Mouse (Mus musculus) embryonic facial prominence, embryonic 10.5 days (tissue): Measurements from ENCODE around the gene Sars2. TPM values are rescaled to one million over a fixed set of nuclear protein-coding genes. Genes with fewer than 3 reads are reported as not detected.
"Not testable (repeated sequence)": the region's sequence is repeated elsewhere in the genome, so short reads cannot be mapped to it uniquely, and the experiment has no call there.

Experiments used
- DNase-seq: peaks from one replicate; pipeline ENCODE4 v3.0.0-alpha.2; 2017; ENCODE audit warnings: low spot score
- H3K27ac ChIP-seq: fragments of 300-500 bp; sonication (generic); replicated peaks from 2 replicates; pipeline ENCODE4 v1.5.1; 2016; ENCODE audit warnings: mild to moderate bottlenecking
- H3K27me3 ChIP-seq: fragments of 300-500 bp; sonication (generic); replicated peaks from 2 replicates; pipeline ENCODE4 v1.6.1; 2016; ENCODE audit warnings: low read depth, mild to moderate bottlenecking; ENCODE audit not compliant: poor library complexity, severe bottlenecking
- H3K36me3 ChIP-seq: fragments of 300-500 bp; sonication (generic); replicated peaks from 2 replicates; pipeline ENCODE4 v1.6.1; 2016; ENCODE audit warnings: mild to moderate bottlenecking, moderate library complexity
- H3K4me1 ChIP-seq: fragments of 300-500 bp; sonication (generic); 2 replicates; pipeline ENCODE4 v1.6.1; 2016
- H3K4me3 ChIP-seq: fragments of 300-500 bp; sonication (generic); 2 replicates; pipeline ENCODE4 v1.5.1; 2016; ENCODE audit warnings: mild to moderate bottlenecking, moderate library complexity
- H3K9me3 ChIP-seq: fragments of 300-500 bp; sonication (generic); 2 replicates; pipeline ENCODE4 v1.6.1; 2016; ENCODE audit warnings: mild to moderate bottlenecking
- WGBS: fragments of 180-500 bp; shearing (Covaris S2); methylation state at CpG from one replicate; pipeline ENCODE4 v1.1.7; 2016; 5-methylcytosine and 5-hydroxymethylcytosine counted together
- polyA plus RNA-seq: library from polyadenylated mRNA; unstranded; fragments of >200 nt; fragmentation: Nextera tagmentation; extraction: Ambion mirVana; gene quantifications from 2 replicates; pipeline ENCODE4 v1.2.1, GENCODE M21; 2016

Sars2 gene
- 40.3 and 44.6 TPM in 2 replicates for polyA plus RNA-seq

DNA sequence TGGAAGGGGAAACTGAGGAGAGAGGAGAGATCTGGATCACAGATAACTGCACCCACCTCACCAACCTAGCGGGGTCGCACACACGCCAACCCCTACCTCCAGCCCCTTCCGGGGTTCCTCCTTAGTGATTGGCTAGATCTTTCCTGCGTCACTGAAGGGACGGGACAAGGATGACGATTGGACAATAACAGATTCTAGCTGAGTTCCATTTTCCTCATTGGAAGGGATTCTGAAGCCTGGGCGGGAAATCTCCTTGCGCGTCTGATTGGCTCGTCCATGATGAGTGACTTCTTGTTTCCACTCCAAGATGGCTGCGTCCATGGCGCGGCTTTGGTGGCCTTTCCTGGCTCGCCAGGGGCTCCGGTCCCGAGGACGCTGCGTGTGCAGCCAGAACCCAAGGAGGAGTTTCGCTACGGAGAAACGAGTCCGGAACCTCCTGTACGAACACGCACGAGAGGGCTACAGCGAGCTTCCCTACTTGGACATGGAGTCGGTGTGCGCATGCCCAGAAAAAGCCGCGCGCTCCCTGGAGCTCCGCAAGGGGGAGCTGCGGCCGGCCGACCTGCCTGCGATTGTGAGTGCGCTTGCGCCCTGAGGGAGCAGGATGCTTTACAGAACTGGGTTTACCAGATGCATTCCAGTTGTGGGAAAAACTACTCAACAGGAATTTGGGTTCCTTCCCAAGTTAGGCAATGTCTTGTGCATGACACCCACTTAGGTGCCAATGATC, at the start of gene Sars2, which contains the start of gene Mrps12:
Gene Sars2, plus strand, starts transcription at position 284 of the 730 bp plus-strand sequence.
Gene Mrps12, minus strand, starts transcription at position 112 of the 730 bp plus-strand sequence.
- Histone ChIP-seq H3K4me3 (peak within 1 kb of the TSS; percentile 74), H3K27me3 (no peaks in the 10 kb centered on the region), H3K9me3 (no peaks in the 10 kb centered on the region), H3K27ac (peak within 1 kb of the TSS; percentile 95), H3K36me3 (peaks cover 63% of the 10 kb centered on the region), H3K4me1 (peaks cover 23% of the 10 kb centered on the region)
- WGBS, result under 1% methylated on average over 39 of the region's 39 CpGs
- DNase-seq, result peak; percentile 94

DNA sequence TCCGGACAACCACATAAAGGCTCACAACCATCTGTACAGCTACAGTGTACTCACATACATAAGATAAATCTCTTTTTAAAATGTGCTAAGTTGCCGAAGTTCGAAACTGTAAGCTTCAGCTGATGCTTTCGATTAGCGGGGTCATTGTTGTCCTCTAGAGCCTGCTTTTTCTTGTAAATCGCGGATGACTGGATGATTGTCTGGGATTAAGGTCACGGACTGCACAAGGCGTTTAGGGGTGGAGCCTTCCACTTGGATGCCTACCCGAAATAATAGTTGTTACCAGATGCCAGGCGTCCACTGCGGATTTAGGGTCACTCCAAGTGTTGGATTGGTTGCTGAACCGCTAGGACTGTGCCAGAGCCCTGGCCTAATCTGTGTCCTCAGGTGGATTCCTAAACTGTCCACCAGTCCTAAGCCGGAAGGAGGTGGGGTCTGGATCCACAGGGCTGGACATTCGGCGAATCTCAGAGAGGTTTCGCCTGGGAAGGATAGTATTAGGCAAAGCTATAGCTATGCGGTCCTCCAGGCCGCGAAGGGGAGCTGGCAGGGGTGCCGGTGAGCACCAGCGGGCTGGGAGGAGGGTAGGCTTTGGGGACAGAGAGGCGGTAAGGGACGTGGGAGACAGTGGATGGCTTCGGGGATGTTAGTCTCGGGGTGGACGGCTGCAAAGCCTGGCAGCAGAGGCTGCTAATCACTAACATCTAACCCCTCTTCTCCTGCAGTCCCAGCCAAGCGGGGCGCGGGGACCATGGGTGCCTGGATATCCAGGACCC, 49.1 kb upstream of the Sars2 start, which contains the start of gene Fbxo27:
Gene Fbxo27, plus strand, starts transcription at position 305 of the 776 bp plus-strand sequence.
- DNase-seq, result peak; percentile 54
- peak within 1 kb of the TSS; percentile 65 for H3K4me3 ChIP-seq
- peak within 1 kb of the TSS; percentile 72 for H3K27ac ChIP-seq
- no peaks in the 10 kb centered on the region for H3K36me3 ChIP-seq
- no peaks in the 10 kb centered on the region for H3K9me3 ChIP-seq
- H3K4me1 ChIP-seq, result peaks cover 27% of the 10 kb centered on the region
- WGBS, result 25% methylated on average over 30 of the region's 30 CpGs
- peaks cover 28% of the 10 kb centered on the region for H3K27me3 ChIP-seq

DNA sequence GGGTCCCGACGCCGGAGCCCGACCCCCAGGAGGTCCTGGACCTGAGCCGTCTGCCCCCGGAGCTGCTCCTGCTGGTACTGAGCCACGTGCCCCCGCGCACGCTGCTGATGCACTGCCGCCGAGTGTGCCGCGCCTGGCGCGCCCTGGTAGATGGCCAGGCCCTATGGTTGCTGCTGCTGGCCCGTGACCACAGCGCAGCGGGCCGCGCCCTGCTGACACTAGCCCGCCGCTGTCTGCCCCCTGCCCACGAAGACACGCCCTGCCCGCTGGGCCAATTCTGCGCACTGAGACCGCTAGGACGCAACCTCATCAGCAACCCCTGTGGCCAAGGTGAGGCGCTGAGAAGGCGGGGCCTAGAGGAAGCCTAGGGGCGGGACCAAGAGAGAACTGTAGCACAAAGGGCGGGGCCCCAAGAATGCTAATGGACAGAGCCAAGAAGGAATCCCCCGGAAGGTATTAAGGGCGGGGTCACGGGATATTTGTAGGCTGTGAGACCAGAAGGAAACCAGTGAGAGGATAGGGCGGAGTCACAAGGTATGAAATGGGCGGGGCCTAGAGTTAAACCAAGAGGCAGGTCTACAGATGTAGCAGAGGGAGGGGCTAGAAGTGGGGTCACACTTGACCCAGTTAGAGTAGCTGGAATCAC, 48.3 kb upstream of the Sars2 start:
- no peaks in the 10 kb centered on the region for H3K9me3 ChIP-seq
- peak; percentile 89 for DNase-seq
- H3K4me1 ChIP-seq, result peaks cover 27% of the 10 kb centered on the region
- peak overlapping the region; percentile 72 for H3K27ac ChIP-seq
- H3K36me3 ChIP-seq, result peaks cover 4% of the 10 kb centered on the region; the same call in 1 of the 2 replicates
- peak overlapping the region; percentile 65 for H3K4me3 ChIP-seq
- WGBS, result under 1% methylated on average over 38 of the region's 38 CpGs
- peaks cover 28% of the 10 kb centered on the region for H3K27me3 ChIP-seq

DNA sequence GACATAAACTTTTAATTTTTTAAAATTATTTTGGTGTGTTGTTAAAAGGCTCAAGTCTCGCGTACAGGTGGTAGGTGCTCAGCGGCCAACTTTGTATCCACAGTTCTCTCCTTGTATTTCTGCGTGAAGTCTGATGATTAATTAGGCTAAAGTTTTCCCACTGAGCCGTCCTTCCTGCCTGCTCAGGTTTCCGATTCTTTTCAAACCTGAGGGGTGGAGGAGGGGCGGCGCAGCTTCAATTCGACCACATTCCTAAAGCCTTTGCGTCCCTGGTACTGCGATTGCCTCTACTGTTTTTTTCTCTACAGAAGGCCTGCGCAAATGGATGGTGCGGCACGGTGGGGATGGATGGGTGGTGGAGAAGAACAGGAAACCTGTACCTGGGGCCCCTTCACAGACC, 47.4 kb upstream of the Sars2 start:
- WGBS, result 4% methylated on average over 14 of the region's 14 CpGs
- Histone ChIP-seq H3K9me3 (no peaks in the 10 kb centered on the region), H3K27me3 (peaks cover 28% of the 10 kb centered on the region), H3K4me1 (peaks cover 27% of the 10 kb centered on the region), H3K36me3 (peaks cover 7% of the 10 kb centered on the region; the same call in 1 of the 2 replicates), H3K4me3 (peak overlapping the region; percentile 65), H3K27ac (peak overlapping the region; percentile 67)
- DNase-seq, result peak; percentile 73

DNA sequence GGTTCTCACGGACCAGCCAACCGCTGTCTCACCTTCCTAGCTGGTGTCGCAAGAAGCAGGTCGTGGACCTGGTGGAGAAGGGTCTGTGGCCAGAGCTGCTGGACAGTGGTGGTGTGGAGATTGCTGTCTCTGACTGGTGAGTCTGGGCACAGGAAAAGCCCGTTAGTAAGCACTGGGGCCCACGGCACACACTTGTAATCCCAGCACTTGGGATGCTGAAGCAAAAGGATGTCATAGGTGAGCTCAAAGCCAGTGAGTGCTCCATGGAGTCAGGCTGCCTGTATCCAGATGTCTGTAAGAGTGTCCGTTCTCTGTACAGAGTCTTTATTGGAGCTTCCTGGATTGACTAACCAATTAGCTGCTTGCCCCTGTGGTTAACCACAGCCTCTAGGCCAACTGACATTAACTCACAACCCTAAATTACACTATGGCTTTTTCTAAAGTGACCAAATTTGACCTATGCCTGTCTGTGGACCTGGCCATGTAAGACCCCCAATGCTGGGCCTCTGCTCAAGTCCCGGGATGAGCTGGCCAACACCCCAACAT, 46.8 kb upstream of the Sars2 start:
- peaks cover 28% of the 10 kb centered on the region for H3K27me3 ChIP-seq
- H3K9me3 ChIP-seq, result peaks cover 4% of the 10 kb centered on the region; the same call in 1 of the 2 replicates
- peaks cover 12% of the 10 kb centered on the region; the same call in 1 of the 2 replicates for H3K36me3 ChIP-seq
- WGBS, result 45% methylated on average over 8 of the region's 8 CpGs
- peak overlapping the region; percentile 65 for H3K4me3 ChIP-seq
- no peak for DNase-seq
- peaks cover 27% of the 10 kb centered on the region for H3K4me1 ChIP-seq
- H3K27ac ChIP-seq, result peak overlapping the region; percentile 67

DNA sequence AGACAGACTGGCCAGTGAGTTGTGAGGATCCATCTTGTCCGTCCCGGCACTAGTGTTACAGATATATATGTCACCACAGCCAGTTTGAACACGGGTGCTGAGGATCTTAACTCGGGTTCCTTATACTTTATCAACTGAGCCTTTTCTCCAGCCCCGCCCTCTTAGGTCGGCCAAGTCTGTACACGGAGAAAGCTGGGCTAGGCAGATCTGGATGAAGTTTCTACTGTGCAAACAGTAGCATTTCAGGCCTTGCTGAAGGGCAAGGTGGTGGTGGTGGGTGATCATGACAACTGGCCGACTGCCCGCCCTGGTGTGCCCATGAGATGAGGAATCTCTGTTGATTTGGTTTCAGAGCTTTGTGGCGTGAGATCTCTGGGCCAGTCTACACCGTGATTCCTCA, 44.5 kb upstream of the Sars2 start:
- no peak for DNase-seq
- WGBS, result 94% methylated on average over 11 of the region's 11 CpGs
- Histone ChIP-seq H3K4me1 (peaks cover 27% of the 10 kb centered on the region), H3K27ac (no peak overlapping the region), H3K4me3 (no peak overlapping the region), H3K9me3 (peaks cover 9% of the 10 kb centered on the region; the same call in 1 of the 2 replicates), H3K36me3 (peaks cover 19% of the 10 kb centered on the region), H3K27me3 (peaks cover 24% of the 10 kb centered on the region)

DNA sequence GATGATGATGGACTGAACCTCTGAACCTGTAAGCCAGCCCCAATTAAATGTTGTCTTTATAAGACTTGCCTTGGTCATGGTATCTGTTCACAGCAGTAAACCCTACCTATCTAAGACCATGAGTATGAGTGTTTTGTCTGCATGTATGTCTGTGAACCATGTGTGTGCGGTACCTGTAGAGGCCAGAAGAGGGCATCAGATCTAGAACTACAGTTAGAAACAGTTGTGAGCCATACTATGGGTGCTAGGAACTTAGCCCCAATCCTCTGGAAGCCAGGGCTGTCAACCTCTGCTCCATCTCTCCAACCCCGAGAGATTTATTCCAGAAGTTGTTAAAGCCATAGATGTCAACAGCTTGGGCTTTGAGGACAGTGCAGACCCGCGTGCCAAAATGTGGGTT, 41.5 kb upstream of the Sars2 start:
- Histone ChIP-seq H3K4me1 (no peaks in the 10 kb centered on the region), H3K4me3 (no peak overlapping the region), H3K27ac (no peak overlapping the region), H3K36me3 (peaks cover 19% of the 10 kb centered on the region), H3K27me3 (no peaks in the 10 kb centered on the region), H3K9me3 (peaks cover 9% of the 10 kb centered on the region; the same call in 1 of the 2 replicates)
- 97% methylated on average over 4 of the region's 4 CpGs for WGBS
- no peak for DNase-seq

DNA sequence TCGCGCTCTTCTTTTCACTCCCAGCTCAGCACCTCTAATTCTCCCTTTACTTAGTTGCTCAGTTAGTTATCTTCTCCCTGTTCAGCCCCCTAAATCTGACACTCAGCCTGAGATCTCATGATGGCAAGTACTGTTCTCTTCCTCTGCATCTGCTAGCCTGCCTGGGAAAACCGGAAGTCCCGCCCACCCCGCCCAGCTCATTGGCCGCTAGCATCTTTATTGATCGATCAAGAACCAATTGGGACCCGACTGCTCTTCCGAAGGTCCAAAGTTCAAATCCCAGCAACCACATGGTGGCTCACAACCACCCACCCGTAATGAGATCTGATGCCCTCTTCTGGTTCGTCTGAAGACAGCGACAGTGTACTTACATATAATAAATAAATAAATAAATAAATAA, 40.5 kb upstream of the Sars2 start:
- H3K27ac ChIP-seq, H3K9me3 ChIP-seq, DNase-seq, H3K4me3 ChIP-seq, H3K27me3 ChIP-seq, H3K4me1 ChIP-seq: not testable (repeated sequence)
- WGBS, result 95% methylated on average over 12 of the region's 12 CpGs
- H3K36me3 ChIP-seq, result peaks cover 19% of the 10 kb centered on the region

DNA sequence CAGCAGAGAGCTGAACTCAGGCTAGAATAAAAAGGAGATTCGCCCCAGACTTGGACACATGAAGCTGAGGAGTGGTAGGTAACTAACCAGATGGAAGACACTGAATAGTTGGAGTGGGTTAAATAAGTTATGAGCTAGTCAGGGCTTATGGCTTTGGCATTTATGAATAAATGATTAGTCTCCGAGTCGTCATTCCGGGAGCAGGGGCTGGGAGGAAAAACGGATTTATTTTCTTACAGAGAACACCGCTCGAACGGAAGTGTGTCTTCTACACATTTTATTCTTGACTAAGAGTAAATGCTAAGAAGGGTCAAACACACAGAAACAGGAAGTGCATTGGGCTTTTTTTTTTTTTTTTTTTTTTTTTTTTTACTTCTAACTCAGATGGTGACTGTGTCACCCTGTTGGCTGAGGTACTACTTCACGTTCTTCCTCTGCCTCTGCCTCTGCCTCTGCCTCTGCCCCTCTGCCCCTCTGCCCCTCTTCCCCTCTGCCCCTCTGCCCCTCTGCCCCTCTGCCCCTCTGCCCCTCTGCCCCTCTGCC, 39.1 kb upstream of the Sars2 start:
- 77% methylated on average over 9 of the region's 9 CpGs for WGBS
- Histone ChIP-seq H3K36me3 (peaks cover 19% of the 10 kb centered on the region), H3K4me3 (no peak overlapping the region)

DNA sequence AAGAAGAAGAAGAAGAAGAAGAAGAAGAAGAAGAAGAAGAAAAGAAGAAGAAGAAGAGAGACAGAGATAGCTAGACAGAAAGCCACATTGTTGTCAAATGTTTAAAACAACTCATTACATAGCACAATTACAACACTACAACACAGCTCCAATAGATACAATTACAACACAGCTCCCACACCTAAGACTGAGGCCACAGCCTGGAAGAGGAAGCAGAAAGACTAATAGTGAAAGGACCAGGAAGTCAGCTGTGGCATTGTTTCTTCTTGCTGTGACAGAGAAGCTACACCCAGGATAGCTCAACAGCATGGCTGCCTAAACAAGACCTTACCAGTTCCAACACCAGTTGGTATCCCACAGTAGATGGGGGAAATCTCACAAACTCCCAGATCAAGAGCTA, 32.3 kb upstream of the Sars2 start:
- DNase-seq, result no peak
- H3K36me3 ChIP-seq, result no peaks in the 10 kb centered on the region
- peaks cover 4% of the 10 kb centered on the region for H3K4me1 ChIP-seq
- no peaks in the 10 kb centered on the region for H3K9me3 ChIP-seq
- H3K4me3 ChIP-seq, result no peak overlapping the region
- no peak overlapping the region for H3K27ac ChIP-seq
- H3K27me3 ChIP-seq, result peaks cover 1% of the 10 kb centered on the region; the same call in 1 of the 2 replicates

More for the DNA sequence above, 39.1 kb upstream of the Sars2 start:
- H3K9me3 ChIP-seq, result peaks cover 9% of the 10 kb centered on the region; the same call in 1 of the 2 replicates
- no peak overlapping the region for H3K27ac ChIP-seq
- DNase-seq, result no peak
- no peaks in the 10 kb centered on the region for H3K4me1 ChIP-seq
- no peaks in the 10 kb centered on the region for H3K27me3 ChIP-seq

DNA sequence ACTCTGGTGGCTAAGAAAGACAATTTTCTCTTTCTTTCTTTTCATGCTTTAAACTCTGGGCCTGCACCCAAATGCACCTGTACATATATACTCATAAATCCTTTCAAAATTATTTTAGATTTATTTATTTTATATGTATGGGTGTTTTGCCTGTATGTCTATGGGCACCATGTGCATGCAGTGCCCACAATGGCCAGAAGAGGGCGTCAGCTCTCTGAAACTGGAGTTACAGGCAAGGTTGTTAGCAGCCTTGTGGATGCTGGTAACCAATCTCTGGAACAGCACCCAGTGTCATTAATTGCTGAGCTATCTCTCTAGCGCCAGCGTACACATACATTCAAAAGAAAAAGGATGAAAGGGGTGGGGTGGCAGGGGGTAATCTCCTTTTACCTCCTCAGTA, 30.8 kb upstream of the Sars2 start:
- Histone ChIP-seq H3K36me3 (no peaks in the 10 kb centered on the region), H3K27me3 (peaks cover 10% of the 10 kb centered on the region; the same call in 1 of the 2 replicates), H3K9me3 (no peaks in the 10 kb centered on the region), H3K4me1 (peaks cover 5% of the 10 kb centered on the region), H3K4me3 (no peak overlapping the region), H3K27ac (no peak overlapping the region)
- WGBS, result 66% methylated on average over 3 of the region's 3 CpGs
- DNase-seq, result no peak

DNA sequence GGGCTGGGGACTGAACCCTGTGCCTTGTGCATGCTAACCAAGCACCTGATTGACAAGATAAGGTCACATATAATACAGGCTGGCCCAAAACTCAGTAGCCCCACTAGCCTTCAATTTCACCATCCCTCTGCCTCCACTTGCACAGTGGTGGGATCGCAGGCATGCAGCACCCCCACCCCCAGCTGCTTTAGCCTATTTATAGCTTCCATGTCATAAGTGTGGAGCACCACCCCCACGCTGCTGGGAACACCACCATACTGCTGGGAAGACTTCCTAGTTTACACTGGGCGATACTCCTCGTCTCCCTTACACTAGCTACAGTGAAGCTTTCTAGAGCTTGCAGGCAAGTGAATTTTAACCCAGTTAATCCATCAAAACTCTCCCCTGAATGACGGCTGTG, 27.1 kb upstream of the Sars2 start:
- Histone ChIP-seq H3K36me3 (no peaks in the 10 kb centered on the region), H3K27ac (no peak overlapping the region), H3K4me1 (peaks cover 27% of the 10 kb centered on the region), H3K4me3 (no peak overlapping the region), H3K9me3 (no peaks in the 10 kb centered on the region), H3K27me3 (peaks cover 13% of the 10 kb centered on the region; the same call in 1 of the 2 replicates)
- DNase-seq, result no peak
- WGBS, result 87% methylated on average over 5 of the region's 5 CpGs
